Mouse (Mus musculus): ENCODE data around the gene Mgl2. TPM values are rescaled to one million over a fixed set of nuclear protein-coding genes. Genes with fewer than 3 reads are reported as not detected.
"Not testable (repeated sequence)": the region's sequence is repeated elsewhere in the genome, so short reads cannot be mapped to it uniquely, and the experiment has no call there.

Mgl2 gene
- under 1 TPM; 0.45 to 0.66 TPM for total RNA-seq (2021)
- long read RNA-seq, partial matches to known transcripts = 0 of 1 reads
- long read RNA-seq, other reads (novel, unspliced or antisense) = 1 of 1 reads

GRCm38 (mm10) chr11:70129926-70130379 is at the start of gene Mgl2:
Gene Mgl2 (plus strand): TSS chr11:70130329.
- no peak for DNase-seq (ENCODE audit: low spot score in 2 of 2)

GRCm38 (mm10) chr11:70080803-70081590 is 49.1 kb upstream of the Mgl2 start:
- DNase-seq (ENCODE audit: low spot score in 2 of 2) = no peak

- DNase-seq (ENCODE audit: low spot score in 2 of 2) = no peak
These were observed 45.6 kb upstream of the Mgl2 start for GRCm38 (mm10) chr11:70084563-70084962.

- DNase-seq (ENCODE audit: low spot score in 2 of 2) = no peak
These were observed 37.9 kb upstream of the Mgl2 start, which contains the start of gene Asgr2 for GRCm38 (mm10) chr11:70091986-70092783. Gene Asgr2 (plus strand): TSS chr11:70092644.

GRCm38 (mm10) chr11:70097396-70097795 is 32.7 kb upstream of the Mgl2 start:
- DNase-seq (ENCODE audit: low spot score in 2 of 2) = no peak

GRCm38 (mm10) chr11:70099102-70099501 is 31.0 kb upstream of the Mgl2 start:
- DNase-seq (ENCODE audit: low spot score in 2 of 2) = no peak

GRCm38 (mm10) chr11:70099809-70100208 is 30.3 kb upstream of the Mgl2 start:
- no peak for DNase-seq (ENCODE audit: low spot score in 2 of 2)

GRCm38 (mm10) chr11:70103701-70104315 is 26.3 kb upstream of the Mgl2 start:
- DNase-seq (ENCODE audit: low spot score in 2 of 2) = no peak

- no peak for DNase-seq (ENCODE audit: low spot score in 2 of 2)
These were observed 23.0 kb upstream of the Mgl2 start for GRCm38 (mm10) chr11:70107085-70107484.

GRCm38 (mm10) chr11:70110146-70110545 is 20.0 kb upstream of the Mgl2 start:
- peak in 1 of 2 experiments; percentile 15 for DNase-seq (ENCODE audit: low spot score in 2 of 2)

GRCm38 (mm10) chr11:70114562-70114961 is 15.6 kb upstream of the Mgl2 start:
- no peak for DNase-seq (ENCODE audit: low spot score in 2 of 2)

GRCm38 (mm10) chr11:70115901-70116300 is 14.2 kb upstream of the Mgl2 start:
- no peak for DNase-seq (ENCODE audit: low spot score in 2 of 2)

GRCm38 (mm10) chr11:70135001-70135400 is 4.9 kb downstream of the Mgl2 start:
- DNase-seq (ENCODE audit: low spot score in 2 of 2) = not testable (repeated sequence)

- DNase-seq (ENCODE audit: low spot score in 2 of 2) = not testable (repeated sequence)
These were observed 5.8 kb downstream of the Mgl2 start for GRCm38 (mm10) chr11:70135925-70136324.

- DNase-seq (ENCODE audit: low spot score in 2 of 2) = no peak
These were observed 9.0 kb downstream of the Mgl2 start for GRCm38 (mm10) chr11:70139171-70139570.

- DNase-seq (ENCODE audit: low spot score in 2 of 2) = no peak
These were observed 20.9 kb downstream of the Mgl2 start for GRCm38 (mm10) chr11:70151072-70151471.

- DNase-seq (ENCODE audit: low spot score in 2 of 2) = not testable (repeated sequence)
These were observed 25.8 kb downstream of the Mgl2 start, which contains the start of gene Clec10a for GRCm38 (mm10) chr11:70155897-70156296. Gene Clec10a (plus strand): TSS chr11:70156197.

- no peak for DNase-seq (ENCODE audit: low spot score in 2 of 2)
These were observed 32.2 kb downstream of the Mgl2 start for GRCm38 (mm10) chr11:70162336-70162735.

GRCm38 (mm10) chr11:70165972-70166921 is 36.1 kb downstream of the Mgl2 start:
- no peak for DNase-seq (ENCODE audit: low spot score in 2 of 2)

- DNase-seq (ENCODE audit: low spot score in 2 of 2) = no peak
These were observed 38.0 kb downstream of the Mgl2 start for GRCm38 (mm10) chr11:70168136-70168535.

Data from layer of hippocampus, adult 18-20 months (tissue).